Mouse (Mus musculus) layer of hippocampus, postnatal 14 days (tissue): ENCODE data around the gene Gm8138. TPM values are rescaled to one million over a fixed set of nuclear protein-coding genes. Genes with fewer than 3 reads are reported as not detected.
"Not testable (repeated sequence)": the region's sequence is repeated elsewhere in the genome, so short reads cannot be mapped to it uniquely, and the experiment has no call there.

Experiments used
- DNase-seq, 2 experiments: peaks; one replicate each; pipeline ENCODE4 v3.0.0; 2021 to 2022; ENCODE audit warnings: low spot score in 2 of 2, mixed read lengths in 1 of 2
- long read RNA-seq, 2 experiments: library from polyadenylated mRNA; stranded (forward); transcript quantifications; one replicate each; pipeline ENCODE4 v2.0.0; 2021
- total RNA-seq, 2 experiments: library from RNA; stranded (reverse); gene quantifications; 2 replicates each; pipeline ENCODE4 v1.2.3; 2021

The Gm8138 gene
- not detected for total RNA-seq
- long read RNA-seq, experiment 1, result 0 reads
- long read RNA-seq, experiment 2, result 0 reads

DNA sequence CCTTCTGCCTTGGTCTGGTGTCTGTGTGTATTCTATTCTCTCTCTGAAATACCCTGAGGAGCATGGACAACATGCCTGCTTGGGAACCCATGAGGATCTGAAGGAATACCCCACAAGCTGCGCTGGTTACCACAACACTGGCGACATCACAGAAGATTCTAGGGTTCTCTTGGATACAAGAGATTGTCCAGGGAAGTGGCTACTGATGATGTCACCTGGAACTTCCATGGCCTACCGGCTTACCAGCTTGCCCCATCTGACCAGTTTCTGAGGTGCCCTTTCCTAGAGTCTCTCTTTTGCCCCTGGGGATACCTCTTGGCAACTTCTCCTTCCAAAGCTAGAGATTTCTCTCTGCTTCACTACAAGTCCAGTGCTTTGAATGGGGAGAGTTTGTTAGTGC, at the start of gene Gm8138:
Gene Gm8138, minus strand, starts transcription at position 101 of the 400 bp plus-strand sequence.
- DNase-seq, result not testable (repeated sequence)

DNA sequence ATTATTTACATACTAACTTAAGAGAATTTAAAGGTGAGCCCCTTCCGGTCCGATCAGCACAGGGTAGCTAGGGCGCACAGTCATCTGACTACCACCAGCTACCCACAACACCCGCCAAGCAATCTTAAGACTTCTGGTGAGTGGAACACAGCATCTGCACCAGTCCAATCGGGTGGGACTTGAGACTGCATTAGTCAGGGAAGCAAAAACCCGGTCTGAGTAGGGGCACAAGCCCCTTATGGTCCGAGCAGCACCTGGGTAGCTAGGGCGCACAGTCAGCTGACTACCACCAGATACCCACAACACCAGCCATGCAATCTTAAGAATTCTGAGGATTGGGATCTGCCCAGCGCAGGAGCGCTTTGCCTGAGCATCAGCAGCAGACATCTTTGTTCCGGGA, 54.4 kb downstream of the Gm8138 start:
- not testable (repeated sequence) for DNase-seq

Other genes starting within 250 kb of the Gm8138 start
- gene Gm7233, start 236.5 kb downstream of the Gm8138 start, total RNA-seq, result not detected
- not detected for gene Gm8122, start 181.0 kb downstream of the Gm8138 start, total RNA-seq
- under 1 TPM; 0.23 to 0.29 TPM for gene Gm8126, start 157.7 kb downstream of the Gm8138 start, total RNA-seq
- not detected for gene Gm9732, start 141.3 kb downstream of the Gm8138 start, total RNA-seq
- not detected for gene Gm8127, start 122.5 kb downstream of the Gm8138 start, total RNA-seq
- gene 1700001F09Rik, start 68.5 kb downstream of the Gm8138 start, total RNA-seq, result 1 to 10 TPM in 1 of 2 experiments, under 1 TPM in 1; 0.44 to 1.7 TPM
- gene Gm5799, start 127.2 kb upstream of the Gm8138 start, total RNA-seq, result under 1 TPM in 1 of 2 experiments, not detected in 1; 0.38 TPM
- not detected for gene Gm17654, start 162.8 kb upstream of the Gm8138 start, total RNA-seq
- gene Gm10375, start 191.7 kb upstream of the Gm8138 start, total RNA-seq, result not detected